Mouse (Mus musculus): ENCODE results near the gene Cobll1. TPM values are rescaled to one million over a fixed set of nuclear protein-coding genes. Genes with fewer than 3 reads are reported as not detected.

Gene Cobll1
- polyA plus RNA-seq (2017; shearing (Covaris generic)) = 28.9 TPM

DNA sequence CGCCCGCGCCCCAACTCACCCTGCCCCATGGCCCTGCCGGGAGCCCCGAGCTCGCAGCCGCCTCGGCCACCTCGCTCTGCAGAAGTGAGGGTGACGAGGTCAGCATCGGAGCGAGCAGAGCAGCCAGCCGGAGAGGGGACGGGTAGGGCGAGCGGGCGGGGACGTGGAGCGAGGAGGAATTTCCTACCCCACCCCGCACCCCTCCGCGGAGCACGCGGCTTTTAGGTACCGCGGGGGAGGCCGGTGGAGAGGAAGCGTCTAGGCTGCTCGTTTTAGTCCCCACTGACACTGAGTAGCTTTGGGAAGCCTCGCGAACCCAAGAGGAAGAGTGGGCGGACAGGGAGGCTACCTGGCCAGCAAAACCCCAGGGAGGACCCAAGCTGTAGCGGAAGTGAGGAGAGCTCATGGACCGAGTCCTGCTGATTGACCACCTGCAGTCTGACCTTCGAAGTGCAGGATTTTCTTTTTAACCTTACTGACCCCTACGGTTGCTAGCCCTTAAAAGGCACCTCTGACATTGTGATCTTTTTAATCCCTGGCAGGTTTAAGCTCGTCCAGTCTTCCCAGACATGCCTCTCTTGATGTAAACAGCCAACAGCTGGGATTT is at the start of gene Cobll1:
Gene Cobll1 (minus strand): TSS at position 440 of the 607 bp plus-strand sequence.

Other genes starting within 250 kb of the Cobll1 start
- gene Grb14, start 214.4 kb downstream of the Cobll1 start, polyA plus RNA-seq (2017; shearing (Covaris generic)) = not detected
- gene Slc38a11, start 124.6 kb upstream of the Cobll1 start, polyA plus RNA-seq (2017; shearing (Covaris generic)) = 0.50 TPM

Measured in effector memory CD4-positive, alpha-beta T cell, adult 7 months (primary cell).